Mouse (Mus musculus): ENCODE results near the gene Tfg.

The Tfg gene

GRCm38 (mm10) chr16:56717224-56718200, at the start of gene Tfg:
Gene Tfg, minus strand, starts transcription at chr16:56717450.
- DNase-seq, result peak; percentile 99 to 100

- DNase-seq, result no peak
Measured at GRCm38 (mm10) chr16:56729060-56729459, 11.8 kb upstream of the Tfg start.

DNA sequence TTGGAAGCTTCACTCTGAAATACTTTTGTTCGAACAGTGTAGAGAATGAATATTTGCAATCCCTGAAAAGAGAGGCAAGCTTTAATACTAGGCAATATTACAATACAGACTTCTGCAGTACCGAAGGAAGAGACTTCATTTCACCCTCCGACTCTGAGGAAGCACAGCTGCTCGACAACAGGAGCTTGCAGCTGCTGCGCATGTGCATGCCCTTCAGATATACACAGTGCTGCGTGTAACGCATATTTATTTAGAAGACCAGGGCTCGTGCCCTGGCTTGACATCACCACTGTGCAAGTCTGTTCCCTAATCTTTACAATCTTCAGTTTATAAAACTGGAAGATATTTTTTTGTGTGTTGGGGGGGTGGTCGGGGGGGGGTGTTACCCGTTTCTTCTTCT, 7.7 kb upstream of the Tfg start:
- peak in 1 of 2 experiments; percentile 47 for DNase-seq

GRCm38 (mm10) chr16:56722357-56722756, 5.1 kb upstream of the Tfg start:
- DNase-seq, result no peak

DNA sequence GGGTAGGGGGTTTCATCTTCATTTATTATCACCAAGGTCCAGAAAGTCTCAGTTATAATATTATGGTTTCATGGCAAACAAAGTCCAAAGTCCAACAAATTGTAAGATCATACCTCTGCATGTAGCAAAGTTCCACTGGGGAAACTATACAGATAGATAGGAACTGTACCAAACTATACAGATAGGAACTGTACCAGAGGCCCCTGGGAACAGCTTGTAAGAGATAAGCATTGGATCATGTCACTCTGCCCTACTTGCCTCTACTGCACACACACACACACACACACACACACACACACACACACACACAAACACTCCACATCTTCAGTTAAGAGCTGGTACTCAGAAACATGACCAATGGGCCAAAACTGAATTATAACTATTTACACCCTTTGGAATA, 1.8 kb upstream of the Tfg start:
- DNase-seq, result no peak

DNA sequence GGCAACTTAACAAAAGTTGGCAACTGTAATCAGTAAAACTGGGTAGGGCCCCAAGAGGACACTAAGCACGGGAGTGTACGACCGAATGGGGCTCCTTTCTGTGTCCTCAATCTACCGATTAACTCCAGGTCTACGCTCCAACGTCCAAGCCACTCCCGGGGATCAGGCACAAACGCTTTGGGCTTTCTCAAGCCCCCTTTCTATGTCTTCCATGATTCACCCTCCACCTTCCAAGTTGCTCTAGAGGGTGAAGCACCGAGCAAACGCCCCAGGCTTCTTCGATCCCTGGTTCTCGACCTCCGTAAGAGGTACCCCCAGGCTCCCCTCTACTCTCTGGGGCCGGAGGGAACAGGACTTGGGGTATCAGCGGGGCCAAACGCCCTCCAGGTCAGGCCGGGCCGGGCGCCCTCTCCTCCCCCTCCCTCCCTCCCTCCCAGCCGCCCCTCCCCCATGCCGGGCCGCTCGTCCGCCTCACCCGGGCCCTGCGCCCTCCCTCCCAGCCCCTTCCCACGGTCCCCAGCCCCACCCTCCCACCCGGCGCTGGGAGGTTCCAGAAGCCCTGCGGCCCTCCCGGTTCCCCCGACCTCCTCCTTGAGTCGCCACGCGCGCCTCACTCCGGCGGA, 582 bp downstream of the Tfg start:
- no peak for DNase-seq

GRCm38 (mm10) chr16:56715608-56716007, 1.6 kb downstream of the Tfg start:
- no peak for DNase-seq

DNA sequence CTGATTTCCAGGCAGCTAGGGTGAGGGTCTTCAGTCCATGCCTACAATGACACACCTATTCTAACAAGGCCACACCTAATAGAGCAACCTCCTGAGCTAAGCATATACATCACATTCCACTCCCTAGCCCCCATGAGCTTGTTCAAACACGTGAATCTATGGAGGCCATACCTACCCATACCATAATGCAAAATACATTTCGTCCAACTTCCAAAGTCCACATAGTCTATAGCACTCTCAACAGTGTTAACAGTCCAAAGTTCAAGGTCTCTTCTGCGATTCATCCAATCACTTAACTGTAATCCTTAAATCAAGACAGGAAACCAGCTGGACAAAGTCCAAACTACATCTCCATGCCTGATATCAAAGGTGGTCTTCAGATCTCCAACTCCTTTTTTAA, 7.2 kb downstream of the Tfg start:
- no peak for DNase-seq

DNA sequence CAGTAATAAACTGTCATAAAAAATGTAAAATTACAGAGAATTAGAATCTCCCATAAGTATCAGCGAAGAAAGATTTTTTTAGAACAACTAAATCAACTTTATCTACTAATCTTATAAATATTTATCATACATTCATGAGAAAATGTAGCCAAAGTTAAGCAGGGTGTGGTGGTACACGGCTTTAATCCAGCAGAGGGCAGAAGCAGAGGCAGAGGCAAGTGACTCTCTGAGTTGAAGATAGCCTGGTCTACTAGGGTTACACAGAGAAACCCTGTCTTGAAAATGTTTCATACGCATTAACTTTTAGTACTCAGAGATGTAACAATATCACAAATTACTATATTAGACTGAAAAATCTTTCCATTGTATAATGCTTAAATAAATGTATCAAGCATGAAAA, 11.5 kb downstream of the Tfg start:
- DNase-seq, result no peak

GRCm38 (mm10) chr16:56700898-56701297, 16.4 kb downstream of the Tfg start:
- no peak for DNase-seq

DNA sequence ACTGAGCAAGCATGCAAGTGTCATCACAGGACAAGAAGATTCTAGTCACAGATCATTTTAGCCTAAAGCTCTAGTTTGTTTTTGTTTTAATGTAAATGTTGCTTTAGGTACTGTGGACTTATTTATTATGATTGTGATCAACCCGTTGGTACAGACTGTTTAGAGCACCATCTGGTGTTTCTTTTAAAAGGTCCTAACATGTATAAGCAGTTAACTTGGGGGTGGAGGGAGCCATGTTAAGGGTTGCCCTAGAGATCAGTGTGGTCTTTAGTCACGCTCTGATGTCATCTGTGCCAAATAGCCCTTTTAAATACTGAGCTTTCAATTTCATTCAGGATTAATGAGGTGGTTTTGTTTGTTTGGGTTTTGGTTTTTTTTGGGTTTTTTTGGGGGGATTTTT, 20.8 kb downstream of the Tfg start:
- no peak for DNase-seq

DNA sequence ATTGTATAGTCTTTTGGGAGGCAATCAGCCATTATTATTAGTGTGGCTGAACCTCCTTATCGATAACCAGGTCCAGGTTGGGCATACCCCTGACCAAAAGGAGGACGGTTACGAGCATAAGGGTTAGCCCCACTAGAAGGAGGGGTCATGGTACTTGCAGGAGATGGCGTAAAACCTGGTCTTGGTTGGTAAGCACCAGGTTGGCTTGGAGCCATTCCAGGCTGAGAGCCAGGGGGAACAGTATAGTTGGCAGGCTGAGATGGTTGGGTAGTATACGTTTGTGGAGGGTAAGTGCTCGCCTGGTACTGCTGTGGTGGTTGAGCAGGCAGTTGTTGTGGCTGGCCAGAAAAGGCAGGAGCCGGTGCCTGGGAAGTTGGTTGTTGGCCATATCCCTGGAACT, 26.5 kb downstream of the Tfg start:
- no peak for DNase-seq

DNA sequence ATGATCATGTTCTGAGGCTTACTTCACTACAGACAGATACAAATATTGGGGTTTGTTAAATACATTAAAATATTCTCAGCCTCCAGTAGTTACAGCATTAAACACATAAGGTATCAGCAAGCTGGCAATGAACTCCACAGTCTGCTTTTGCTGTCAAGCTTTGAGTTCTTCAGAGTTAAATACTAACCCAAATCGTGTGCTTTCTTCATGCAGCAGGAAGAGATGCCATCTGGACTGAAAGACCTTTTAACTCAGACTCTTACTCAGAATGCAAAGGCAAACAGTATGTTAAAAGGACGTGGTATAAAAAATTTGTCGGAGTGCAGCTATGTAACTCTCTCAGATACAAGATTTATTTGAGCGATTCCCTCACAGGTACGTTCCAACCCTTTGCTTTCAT, 30.5 kb downstream of the Tfg start:
- DNase-seq, result no peak

DNA sequence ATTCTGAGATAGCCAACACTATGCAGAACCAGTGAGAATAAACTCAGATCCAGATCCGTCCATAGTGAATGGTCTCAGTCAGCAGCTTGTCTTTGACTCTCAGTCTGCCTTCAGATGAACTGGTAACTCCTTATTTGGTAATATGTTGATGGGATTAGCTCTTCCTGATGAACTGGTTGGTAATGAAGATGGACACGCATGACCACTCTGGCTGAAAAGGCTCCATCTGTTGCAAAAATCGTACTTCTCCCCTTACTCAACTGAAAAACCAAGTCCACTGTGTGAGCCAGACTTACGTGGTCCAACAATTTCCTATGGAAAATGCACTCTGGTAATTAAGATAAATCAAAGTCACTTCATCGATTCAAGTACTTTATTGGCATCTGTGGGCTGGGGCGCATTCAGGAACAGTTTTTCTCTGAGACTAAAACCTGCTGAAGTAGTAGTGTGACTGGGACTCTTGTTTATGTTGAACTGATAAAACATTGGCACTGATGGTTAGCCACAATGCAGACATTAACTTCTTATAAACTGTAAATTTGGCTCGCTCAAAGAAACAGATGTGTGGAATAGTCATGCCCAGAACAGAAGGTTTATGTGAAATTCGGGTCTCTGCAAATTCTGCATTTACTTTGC, 36.1 kb downstream of the Tfg start:
- no peak for DNase-seq

DNA sequence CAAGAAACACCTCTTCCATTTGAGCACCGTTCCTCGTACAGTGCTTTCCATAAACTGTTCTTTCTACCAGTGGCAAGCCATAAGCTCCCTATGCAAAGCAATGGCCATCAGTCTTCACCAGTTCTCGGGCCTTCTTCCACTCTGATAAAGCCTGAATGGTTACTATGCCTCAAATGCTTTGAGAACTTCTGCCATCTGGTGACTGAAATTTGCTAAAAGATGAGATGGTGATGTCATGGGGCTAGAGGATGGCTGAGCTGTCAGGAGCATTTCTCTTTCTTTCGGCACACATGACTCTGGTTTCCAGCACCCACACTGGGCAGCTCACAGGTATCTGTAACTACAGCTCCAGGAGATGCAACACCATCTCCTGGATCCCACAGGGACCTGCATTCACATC, 40.1 kb downstream of the Tfg start:
- DNase-seq, result no peak

- DNase-seq, result no peak
Measured at GRCm38 (mm10) chr16:56673420-56673819, 43.8 kb downstream of the Tfg start.

DNA sequence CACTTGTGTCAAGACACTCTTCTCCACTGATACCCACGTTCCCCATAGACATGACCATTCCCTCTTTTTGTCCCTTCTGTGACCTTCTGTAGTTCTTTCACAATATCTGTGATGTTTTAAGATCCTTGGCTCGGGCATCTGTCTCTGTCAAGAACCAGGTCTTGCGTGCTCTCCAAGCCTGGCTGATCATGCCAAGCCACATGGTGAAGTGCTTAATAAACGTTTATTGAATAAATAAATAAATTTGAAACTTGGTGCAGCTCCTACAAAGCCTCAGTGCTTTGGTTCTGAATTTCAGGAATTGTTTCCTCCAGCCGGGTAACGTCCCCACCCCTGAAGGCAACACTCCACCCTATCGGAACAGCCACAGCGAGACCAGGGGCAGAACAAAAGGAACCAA, 46.3 kb downstream of the Tfg start:
- peak in 1 of 2 experiments; percentile 26 for DNase-seq

DNA sequence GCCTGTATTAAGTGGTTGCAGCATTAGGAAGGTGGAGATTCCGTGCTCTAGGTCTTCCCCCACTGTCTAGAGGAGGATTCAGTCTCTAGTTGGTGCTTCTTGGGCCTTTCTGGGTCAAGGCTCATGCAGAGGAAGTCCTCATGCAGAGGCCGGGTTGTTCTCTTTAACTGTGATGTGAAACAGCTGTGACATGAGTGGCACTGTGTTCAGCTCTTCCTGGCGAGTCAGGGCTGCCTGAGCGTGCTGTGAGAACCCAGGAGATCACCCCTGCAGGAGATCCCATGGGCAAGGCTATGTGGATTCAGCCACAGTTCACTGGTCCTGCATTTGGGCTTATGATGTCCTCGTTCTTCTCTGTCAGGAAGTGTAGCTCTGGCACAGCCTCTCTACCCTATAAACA, 47.7 kb downstream of the Tfg start:
- DNase-seq, result no peak

- no peak for DNase-seq
Measured at GRCm38 (mm10) chr16:56658866-56659265, 58.4 kb downstream of the Tfg start.

DNA sequence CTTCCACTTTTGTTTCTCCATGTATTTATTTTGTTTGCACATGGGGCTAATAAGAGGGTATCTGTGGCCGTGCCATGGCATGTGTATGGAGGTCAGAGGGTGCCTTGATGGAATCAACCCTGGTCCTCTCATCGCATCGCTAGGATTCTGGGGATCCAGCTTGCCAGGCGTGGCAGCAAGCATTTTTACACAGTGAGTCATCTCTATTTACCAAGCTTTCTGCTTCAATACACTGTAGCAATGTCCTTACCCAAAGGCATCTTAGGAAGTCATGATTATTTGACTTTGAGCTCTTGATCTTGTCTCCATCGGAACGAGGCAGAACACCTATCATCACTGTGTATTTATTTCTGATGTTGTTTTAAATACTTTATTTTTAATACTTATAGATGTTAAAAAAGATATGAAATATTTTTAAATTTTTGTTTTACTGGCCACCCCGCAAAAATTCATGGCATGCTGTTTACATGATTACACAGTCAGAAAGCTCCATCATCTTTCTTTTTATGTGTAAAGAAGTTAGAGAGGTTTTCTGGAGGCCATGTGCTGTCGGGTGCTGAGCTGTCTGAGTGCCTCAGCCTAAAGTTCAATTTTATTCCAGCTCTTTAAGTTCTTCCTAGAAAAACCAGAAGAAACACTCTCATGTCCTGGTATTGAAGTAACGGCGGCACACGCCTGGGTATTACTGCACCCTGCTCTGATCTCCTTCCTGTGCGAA, 61.9 kb downstream of the Tfg start:
- no peak for DNase-seq

DNA sequence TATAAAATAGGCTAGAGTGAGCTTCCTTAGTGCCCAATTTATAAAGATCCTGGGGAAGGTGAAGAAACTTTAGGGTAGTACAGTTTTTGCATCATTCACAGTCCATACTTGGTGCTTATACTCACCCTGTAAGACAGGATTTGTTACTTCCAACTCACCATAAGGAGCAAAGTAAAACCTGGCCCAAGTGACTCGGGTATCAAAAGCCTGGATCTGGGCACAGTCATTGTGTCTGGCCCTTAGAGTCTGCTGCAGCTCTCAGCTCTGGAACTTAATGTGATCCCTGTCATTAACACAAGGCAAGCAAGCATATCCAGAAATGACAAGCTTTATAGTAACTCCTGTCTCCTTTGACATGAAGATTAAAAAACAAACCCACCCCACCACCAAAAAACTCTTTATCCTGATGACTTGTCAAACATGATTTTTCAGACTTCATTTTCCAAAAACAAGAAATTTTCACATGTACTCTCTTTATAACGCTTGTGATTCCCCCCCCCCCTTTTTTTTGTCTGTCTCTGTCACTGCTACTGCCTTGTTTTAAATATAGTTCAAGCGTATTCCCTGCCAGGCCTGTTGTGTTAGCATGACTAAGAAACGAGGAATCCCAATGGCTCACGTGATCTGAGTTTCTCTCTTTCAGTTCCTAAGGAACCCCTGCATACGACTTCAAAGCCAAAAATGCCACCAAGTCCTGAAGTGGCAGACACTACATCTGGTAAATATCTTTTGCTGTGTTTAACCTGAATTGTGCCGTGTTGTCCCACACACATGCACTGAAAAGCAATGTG, 70.7 kb downstream of the Tfg start:
- DNase-seq, result no peak

DNA sequence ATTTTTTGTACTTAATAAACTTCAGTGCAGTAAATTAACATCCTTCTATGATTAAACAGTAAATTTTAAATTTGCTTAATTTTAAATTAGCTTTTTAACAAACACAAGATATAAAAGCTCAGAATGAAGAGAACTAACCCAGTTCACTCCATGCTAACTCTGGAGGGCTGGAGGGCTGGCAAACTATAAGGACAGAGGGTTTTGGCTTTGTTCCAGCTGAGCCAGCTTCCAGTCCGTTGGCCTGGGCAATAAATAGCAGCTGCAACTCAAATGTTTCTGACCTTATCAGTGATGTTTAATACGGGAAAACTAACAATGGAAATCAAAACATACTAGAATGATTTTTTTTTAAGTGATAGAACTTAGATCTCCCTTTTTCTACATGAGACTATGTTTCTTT, 72.0 kb downstream of the Tfg start:
- no peak for DNase-seq
